Mouse (Mus musculus) right cerebral cortex, postnatal 14 days (tissue): Measurements from ENCODE around the gene Hlx.

Experiments used
- DNase-seq: peaks from one replicate; pipeline ENCODE4 v3.0.0; 2022

Gene Hlx

DNA sequence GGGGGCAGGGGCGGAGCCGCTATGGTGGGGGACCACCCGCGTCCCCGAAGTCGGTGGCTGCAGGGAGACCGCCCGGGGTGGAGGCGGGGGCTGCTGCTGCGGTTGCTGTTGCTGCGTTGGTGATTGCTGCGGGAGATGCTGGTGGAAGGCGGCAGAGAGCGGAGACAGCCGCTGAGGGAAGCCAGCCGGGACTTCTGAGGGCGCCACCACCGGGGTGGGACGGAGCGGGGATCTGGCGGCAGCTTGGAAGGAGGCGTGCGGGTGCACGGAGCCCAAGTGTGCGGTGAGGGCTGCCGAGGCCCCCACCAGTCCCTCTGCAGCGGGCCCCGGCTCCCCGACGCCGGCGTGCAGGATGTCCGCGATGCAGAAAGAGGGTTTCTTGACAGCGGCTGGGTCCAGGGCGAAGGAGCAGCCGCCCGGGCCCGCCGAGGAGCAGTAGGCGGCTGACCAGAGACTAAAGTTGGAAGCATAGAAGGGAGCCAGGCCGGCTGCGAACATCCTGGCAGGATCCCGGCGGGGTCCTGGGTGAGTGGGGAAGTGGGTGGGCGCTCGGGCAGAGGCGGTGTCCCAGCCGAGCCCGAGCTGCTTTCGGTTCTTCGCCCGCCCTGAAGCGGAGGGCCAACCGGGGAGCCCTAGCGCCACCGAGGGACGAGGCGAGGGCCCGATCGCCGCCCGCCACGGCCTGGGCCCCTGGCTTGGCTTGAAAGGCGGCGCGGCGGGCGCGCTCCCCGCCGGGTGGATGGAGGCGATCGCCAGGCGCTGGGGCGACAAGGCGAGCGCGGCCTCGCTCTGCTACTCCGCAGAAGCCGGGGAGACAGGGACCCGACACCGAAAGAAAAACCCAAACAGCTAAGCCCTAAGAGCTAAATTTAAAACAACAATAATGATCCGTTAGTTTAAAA, 524 bp downstream of the Hlx start:
- peak; percentile 14 for DNase-seq

- DNase-seq: no peak
Observed at GRCm38 (mm10) chr1:184731091-184731640, 1.3 kb downstream of the Hlx start.

DNA sequence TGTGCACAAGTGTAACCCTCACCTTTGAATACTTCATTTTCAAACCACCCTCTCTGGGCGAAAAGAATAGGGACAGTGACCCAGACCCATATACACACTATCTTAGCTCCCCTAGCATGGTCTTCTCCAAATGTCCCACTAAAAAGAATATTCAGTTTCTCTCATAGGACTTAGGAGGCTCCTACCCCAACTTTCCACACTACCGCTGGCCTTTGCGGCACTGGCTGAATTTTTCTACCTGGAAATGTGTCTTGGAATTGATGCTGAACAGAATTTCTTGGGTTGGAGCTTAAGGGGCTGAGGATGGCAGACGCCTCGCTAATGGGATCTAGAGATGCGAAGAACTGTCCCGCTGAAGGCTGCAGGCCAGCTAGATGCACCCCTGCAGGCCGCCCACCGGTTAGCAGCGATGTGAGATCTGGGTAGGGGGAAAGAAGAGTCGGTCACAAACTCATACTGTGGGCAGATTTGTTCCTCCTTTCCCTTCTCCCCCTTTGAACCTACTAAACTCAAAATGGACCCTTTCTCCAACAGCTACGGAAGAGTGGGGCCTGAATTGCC, 1.9 kb downstream of the Hlx start:
- DNase-seq: no peak

DNA sequence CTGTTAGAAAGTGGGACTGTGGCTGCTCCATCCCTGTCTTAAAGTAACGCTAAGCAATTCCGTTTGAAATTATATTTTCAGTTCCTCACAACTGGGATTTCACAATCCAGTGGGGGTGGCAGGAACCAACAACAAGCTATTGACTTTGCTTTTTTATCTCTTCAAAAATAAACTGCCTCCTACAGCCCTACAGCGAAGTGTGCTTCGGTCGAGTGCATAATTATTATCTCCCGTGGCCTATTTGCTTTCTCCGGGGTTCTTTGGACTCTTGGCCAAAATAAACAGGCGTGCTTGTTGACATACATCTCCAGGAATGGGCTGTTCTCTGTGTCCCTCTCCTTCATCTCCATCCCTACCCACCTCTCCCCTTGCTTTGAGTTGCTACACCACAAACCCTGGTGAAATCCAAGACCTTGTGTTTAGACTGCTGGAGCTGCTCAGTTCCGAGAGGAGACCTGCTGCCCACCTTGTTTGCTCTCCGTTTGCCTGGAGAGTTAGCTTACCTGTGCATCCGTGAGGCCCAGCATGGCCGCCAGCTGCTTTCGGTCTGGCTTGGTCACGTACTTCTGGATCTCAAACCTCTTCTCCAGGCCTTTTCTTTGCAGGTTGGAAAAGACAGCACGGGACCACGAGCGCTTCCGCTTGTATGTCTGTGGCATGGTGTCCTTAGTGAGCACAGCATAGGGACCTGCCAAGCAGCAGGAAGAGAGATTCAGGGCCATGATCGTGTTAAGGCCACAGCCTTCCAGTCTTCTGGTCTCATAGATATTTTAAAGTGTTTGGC, 2.9 kb downstream of the Hlx start:
- DNase-seq: no peak

GRCm38 (mm10) chr1:184728561-184729115, 3.8 kb downstream of the Hlx start:
- no peak for DNase-seq

- DNase-seq: peak; percentile 26
Observed at GRCm38 (mm10) chr1:184727401-184728265, 4.8 kb downstream of the Hlx start.

- no peak for DNase-seq
Observed at GRCm38 (mm10) chr1:184726576-184727300, 5.7 kb downstream of the Hlx start.

- DNase-seq: no peak
Observed at GRCm38 (mm10) chr1:184725318-184725790, 7.1 kb downstream of the Hlx start.

GRCm38 (mm10) chr1:184724551-184725317, 7.7 kb downstream of the Hlx start:
- no peak for DNase-seq

- DNase-seq: no peak
Observed at GRCm38 (mm10) chr1:184723899-184724298, 8.5 kb downstream of the Hlx start.

GRCm38 (mm10) chr1:184721121-184721520, 11.3 kb downstream of the Hlx start:
- DNase-seq: no peak

GRCm38 (mm10) chr1:184720162-184721025, 12.0 kb downstream of the Hlx start:
- DNase-seq: no peak

DNA sequence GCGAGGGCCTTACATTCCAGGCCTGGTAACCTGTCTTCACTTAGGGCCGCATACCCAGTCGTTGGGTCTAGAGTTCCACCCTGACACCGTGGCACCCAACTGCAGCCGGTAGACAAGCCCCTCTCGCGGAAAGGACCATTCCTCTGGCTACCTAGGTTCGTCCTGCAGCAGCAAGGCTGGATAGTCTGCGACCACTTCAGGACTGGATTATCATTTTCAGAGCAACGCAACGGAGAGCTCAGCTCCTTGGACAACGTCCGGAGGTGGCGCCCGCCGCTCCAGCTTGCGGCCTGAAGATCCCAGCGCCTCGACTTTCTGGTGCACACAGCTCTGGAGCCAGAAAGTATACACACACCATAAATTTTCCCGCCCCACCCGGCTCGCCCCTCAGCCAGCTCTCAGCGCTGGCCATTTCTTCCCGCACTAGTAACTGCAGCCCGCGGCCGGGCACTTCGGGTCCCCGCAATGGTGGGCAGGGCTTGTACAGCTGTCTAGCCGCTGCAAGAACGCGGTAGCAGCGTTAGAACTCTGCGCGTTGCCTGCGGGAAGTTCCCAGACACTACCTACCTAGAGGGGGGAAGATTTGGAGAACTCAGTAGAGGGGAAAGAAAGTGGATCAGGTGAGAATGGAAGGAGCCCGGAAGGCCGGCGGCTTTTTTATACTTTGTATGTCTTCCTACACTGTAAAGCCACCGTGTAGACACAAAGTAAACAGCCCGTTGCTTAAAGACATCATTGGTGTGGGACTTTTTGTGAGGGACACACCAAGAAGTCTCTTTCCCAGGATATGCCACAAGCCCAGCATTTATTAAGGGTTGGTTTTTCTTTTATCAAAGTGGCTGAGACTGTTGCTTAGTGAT, 13.9 kb downstream of the Hlx start:
- DNase-seq: no peak

DNA sequence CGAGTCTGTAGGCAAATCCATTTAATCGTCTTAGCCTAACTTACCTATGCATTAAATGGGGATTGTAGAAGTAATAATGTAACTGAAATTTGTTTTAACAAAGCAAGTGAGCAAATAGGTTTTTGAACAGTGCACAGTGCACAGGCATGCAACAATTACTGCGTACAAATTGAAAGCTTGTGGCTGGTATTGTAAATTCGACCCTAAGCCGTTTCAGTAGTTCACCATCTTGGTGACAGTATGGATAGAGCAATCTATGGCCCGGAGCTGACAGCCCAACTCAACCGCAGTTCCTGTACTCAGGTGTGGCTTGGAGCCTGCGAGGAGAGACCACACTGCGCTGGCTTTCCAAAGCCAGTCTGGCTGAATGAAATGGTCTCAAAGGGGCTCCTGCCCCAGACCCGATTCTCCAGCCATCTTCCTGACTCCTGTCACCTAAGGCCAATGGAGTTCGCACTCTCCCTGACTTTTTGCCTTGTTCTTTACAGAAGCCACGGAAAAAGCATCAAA, 14.7 kb downstream of the Hlx start:
- no peak for DNase-seq

- no peak for DNase-seq
Observed at GRCm38 (mm10) chr1:184717016-184717568, 15.3 kb downstream of the Hlx start.

DNA sequence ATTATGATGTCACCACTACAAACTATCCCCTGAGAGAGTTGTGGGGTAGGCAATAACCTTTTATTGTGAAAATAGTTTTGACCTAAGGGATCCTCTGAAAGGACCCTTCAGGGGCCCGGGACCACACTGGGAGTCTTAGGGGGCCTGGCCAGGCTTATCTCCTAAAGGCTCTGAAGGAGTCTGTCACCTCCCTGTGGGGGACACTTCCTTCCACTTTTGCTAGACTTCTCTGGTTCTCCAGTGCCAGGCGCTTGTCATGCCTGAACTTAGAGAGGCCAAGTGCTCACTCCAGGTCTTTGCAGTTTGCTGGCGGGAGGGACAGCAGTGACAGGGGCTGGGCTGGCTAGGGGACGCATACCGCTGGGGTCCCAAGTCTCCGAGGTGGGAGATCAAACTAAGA, 16.3 kb downstream of the Hlx start:
- DNase-seq: no peak

GRCm38 (mm10) chr1:184715693-184716092, 16.7 kb downstream of the Hlx start:
- DNase-seq: no peak

- DNase-seq: no peak
Observed at GRCm38 (mm10) chr1:184714515-184714914, 17.9 kb downstream of the Hlx start.
